Mouse (Mus musculus): ENCODE results near the gene Mcoln2. TPM values are rescaled to one million over a fixed set of nuclear protein-coding genes. Genes with fewer than 3 reads are reported as not detected.

The Mcoln2 gene
- polyA plus RNA-seq, 1 experiment, result 0.89 TPM

DNA sequence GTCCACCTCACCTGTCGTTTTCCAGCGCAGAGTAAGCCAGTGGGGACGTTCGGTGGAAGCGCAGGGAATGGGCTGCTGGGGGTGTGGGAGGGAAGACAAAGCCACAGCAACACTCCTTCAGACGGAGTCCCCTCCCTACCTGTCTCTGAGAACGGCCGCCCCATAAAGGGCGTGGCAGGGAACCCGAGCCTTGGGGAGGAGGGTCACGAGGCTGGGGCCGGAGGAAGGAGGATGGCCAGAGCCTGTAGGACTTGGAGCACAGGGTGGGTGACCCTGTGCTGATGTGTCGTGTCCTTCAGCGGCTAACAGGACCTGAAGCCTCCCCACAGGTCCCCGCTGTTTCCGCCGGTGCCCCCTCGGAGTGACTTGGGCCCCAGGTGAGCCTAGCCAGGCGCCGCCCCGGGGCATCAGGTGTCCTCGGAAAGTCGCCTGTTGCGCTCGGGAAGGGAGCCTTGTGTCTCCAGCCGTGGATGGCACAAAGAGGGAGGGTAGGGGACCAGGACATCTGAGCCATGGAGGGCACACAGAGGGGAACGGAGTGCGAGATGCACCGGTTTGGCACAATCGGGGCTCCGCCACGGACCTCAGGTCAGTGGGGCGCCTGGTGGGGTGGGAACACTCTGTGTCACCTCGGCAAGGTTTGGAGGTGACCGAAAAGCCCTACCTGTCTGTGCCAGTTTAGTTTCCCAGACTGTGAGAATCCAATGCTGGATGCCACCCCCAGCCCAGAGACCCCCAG is 32.2 kb upstream of the Mcoln2 start, which contains the start of gene Mcoln3:
Gene Mcoln3 (plus strand): TSS at position 193 of the 739 bp plus-strand sequence.
- no peak for DNase-seq
- WGBS, result 13% methylated on average over 35 of the region's 35 CpGs
- TF ChIP-seq CTCF (IDR thresholded peaks at IDR 0.05; ENCODE audit: insufficient read depth, low read length), result no peak
- no peak for TF ChIP-seq POLR2A (IDR thresholded peaks at IDR 0.05; ENCODE audit: borderline replicate concordance, extremely low read depth, low read depth, low read length)
- no peaks in the 10 kb centered on the region for H3K4me1 ChIP-seq (ENCODE audit: control insufficient read depth, insufficient read depth, low read length)
- peak within 1 kb of the TSS; percentile 10 for H3K4me3 ChIP-seq (replicated peaks; ENCODE audit: extremely low read depth, low read depth, low read length)

- TF ChIP-seq CTCF (IDR thresholded peaks at IDR 0.05; ENCODE audit: insufficient read depth, low read length), result no peak
- TF ChIP-seq POLR2A (IDR thresholded peaks at IDR 0.05; ENCODE audit: borderline replicate concordance, extremely low read depth, low read depth, low read length), result no peak
- WGBS, result 60% methylated on average over 9 of the region's 9 CpGs
- H3K4me1 ChIP-seq (ENCODE audit: control insufficient read depth, insufficient read depth, low read length), result no peaks in the 10 kb centered on the region
- DNase-seq, result no peak
- no peak overlapping the region for H3K4me3 ChIP-seq (replicated peaks; ENCODE audit: extremely low read depth, low read depth, low read length)
These were observed 31.6 kb upstream of the Mcoln2 start for GRCm38 (mm10) chr3:146117997-146118457.

DNA sequence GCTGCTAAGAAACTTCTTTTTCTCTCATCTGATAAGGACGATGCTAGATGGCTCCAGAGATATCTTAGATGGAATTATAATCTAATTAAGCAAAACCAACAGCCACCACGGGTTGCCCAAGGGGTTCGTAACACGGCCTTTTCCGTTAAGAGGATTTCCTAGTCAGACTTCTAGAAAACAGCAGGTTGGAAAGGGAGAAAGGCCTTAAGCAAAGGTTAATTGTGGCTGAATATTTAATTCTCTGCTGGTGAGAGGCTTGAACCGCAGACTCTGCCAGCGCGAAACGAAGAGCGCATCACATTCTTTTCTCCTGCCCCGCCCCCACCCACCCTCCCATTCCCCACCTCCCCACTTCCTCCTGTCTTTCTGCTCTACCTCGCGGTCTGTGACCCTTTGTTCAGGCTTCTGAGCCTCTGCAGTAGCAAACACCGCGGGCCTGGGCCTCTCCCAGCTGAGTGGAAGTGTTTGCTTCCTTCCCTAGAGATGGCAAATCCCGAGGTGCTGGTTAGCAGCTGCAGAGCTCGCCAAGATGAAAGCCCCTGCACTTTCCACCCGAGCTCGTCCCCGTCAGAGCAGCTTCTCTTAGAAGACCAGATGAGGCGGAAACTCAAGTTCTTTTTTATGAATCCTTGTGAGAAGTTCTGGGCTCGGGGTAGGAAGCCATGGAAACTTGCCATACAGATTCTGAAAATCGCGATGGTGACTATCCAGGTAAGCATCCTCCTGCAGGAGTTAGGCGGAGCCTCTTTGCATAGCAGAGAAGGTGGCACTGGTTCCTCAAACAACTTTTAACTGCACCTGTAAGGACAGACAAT is 28.1 kb upstream of the Mcoln2 start:
- no peak overlapping the region for H3K4me3 ChIP-seq (replicated peaks; ENCODE audit: extremely low read depth, low read depth, low read length)
- 17% methylated on average over 25 of the region's 25 CpGs for WGBS

GRCm38 (mm10) chr3:146122125-146122420 is 27.6 kb upstream of the Mcoln2 start:
- 68% methylated on average over 3 of the region's 3 CpGs for WGBS
- H3K4me1 ChIP-seq (ENCODE audit: control insufficient read depth, insufficient read depth, low read length), result no peaks in the 10 kb centered on the region
- TF ChIP-seq POLR2A (IDR thresholded peaks at IDR 0.05; ENCODE audit: borderline replicate concordance, extremely low read depth, low read depth, low read length) (no peak), CTCF (IDR thresholded peaks at IDR 0.05; ENCODE audit: insufficient read depth, low read length) (no peak)
- H3K4me3 ChIP-seq (replicated peaks; ENCODE audit: extremely low read depth, low read depth, low read length), result no peak overlapping the region
- no peak for DNase-seq

More for the DNA sequence above, 28.1 kb upstream of the Mcoln2 start:
- no peak for DNase-seq
- TF ChIP-seq POLR2A (IDR thresholded peaks at IDR 0.05; ENCODE audit: borderline replicate concordance, extremely low read depth, low read depth, low read length) (no peak), CTCF (IDR thresholded peaks at IDR 0.05; ENCODE audit: insufficient read depth, low read length) (no peak)
- no peaks in the 10 kb centered on the region for H3K4me1 ChIP-seq (ENCODE audit: control insufficient read depth, insufficient read depth, low read length)

GRCm38 (mm10) chr3:146122807-146123463 is 26.7 kb upstream of the Mcoln2 start:
- no peak overlapping the region for H3K4me3 ChIP-seq (replicated peaks; ENCODE audit: extremely low read depth, low read depth, low read length)
- DNase-seq, result no peak
- WGBS, result 67% methylated on average over 8 of the region's 8 CpGs
- no peaks in the 10 kb centered on the region for H3K4me1 ChIP-seq (ENCODE audit: control insufficient read depth, insufficient read depth, low read length)
- no peak for TF ChIP-seq CTCF (IDR thresholded peaks at IDR 0.05; ENCODE audit: insufficient read depth, low read length)

DNA sequence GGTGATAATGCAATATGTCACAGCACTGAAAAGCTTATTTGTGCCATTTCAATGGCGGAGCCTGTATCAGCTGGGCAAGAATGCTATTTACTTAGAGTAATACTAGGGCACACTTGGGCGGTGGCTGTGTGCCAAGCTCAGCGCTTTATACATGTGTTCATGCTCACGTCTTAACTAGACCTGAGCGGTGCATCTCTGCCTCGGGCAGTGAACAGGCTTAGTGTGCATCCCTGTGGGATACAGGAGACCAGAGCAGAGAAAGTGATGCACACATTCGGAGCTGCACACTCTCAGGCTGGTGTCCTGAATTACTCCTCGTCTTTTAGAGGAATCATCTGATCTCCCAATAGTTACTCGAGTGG is 26.2 kb upstream of the Mcoln2 start:
- no peak for DNase-seq
- Histone ChIP-seq H3K4me3 (replicated peaks; ENCODE audit: extremely low read depth, low read depth, low read length) (no peak overlapping the region), H3K4me1 (ENCODE audit: control insufficient read depth, insufficient read depth, low read length) (no peaks in the 10 kb centered on the region)
- TF ChIP-seq CTCF (IDR thresholded peaks at IDR 0.05; ENCODE audit: insufficient read depth, low read length), result no peak
- TF ChIP-seq POLR2A (IDR thresholded peaks at IDR 0.05; ENCODE audit: borderline replicate concordance, extremely low read depth, low read depth, low read length), result no peak
- WGBS, result 68% methylated on average over 9 of the region's 9 CpGs

GRCm38 (mm10) chr3:146127205-146127604 is 22.4 kb upstream of the Mcoln2 start:
- DNase-seq, result no peak

DNA sequence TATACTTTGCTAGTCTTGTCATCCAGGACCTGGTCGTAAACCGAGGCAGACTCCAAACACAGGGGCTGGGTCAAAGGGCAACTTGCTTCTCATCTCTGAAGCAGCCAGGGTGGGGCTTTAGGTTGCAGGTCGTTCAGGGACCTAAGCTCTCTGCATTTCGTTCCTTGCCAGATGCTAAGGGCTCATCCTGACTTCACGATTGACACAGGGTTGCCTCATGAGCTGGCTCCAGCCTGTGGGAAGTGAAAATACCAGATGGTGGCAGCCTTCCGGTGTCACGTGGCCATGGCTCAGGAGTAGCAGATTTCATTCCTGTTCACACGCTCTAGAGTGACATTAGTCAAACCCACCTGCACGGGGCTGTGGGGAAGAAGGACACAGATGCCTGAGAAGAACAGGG is 14.8 kb upstream of the Mcoln2 start:
- no peaks in the 10 kb centered on the region for H3K4me1 ChIP-seq (ENCODE audit: control insufficient read depth, insufficient read depth, low read length)
- no peak for DNase-seq
- WGBS, result 65% methylated on average over 9 of the region's 9 CpGs

More at GRCm38 (mm10) chr3:146127205-146127604, 22.4 kb upstream of the Mcoln2 start:
- WGBS, result 52% methylated on average over 6 of the region's 6 CpGs
- Histone ChIP-seq H3K4me3 (replicated peaks; ENCODE audit: extremely low read depth, low read depth, low read length) (no peak overlapping the region), H3K4me1 (ENCODE audit: control insufficient read depth, insufficient read depth, low read length) (no peaks in the 10 kb centered on the region)
- no peak for TF ChIP-seq POLR2A (IDR thresholded peaks at IDR 0.05; ENCODE audit: borderline replicate concordance, extremely low read depth, low read depth, low read length)
- no peak for TF ChIP-seq CTCF (IDR thresholded peaks at IDR 0.05; ENCODE audit: insufficient read depth, low read length)

GRCm38 (mm10) chr3:146135417-146135816 is 14.2 kb upstream of the Mcoln2 start:
- 64% methylated on average over 2 of the region's 2 CpGs for WGBS
- no peaks in the 10 kb centered on the region for H3K4me1 ChIP-seq (ENCODE audit: control insufficient read depth, insufficient read depth, low read length)

More for the DNA sequence above, 14.8 kb upstream of the Mcoln2 start:
- H3K4me3 ChIP-seq (replicated peaks; ENCODE audit: extremely low read depth, low read depth, low read length), result no peak overlapping the region
- no peak for TF ChIP-seq POLR2A (IDR thresholded peaks at IDR 0.05; ENCODE audit: borderline replicate concordance, extremely low read depth, low read depth, low read length)
- no peak for TF ChIP-seq CTCF (IDR thresholded peaks at IDR 0.05; ENCODE audit: insufficient read depth, low read length)

More at GRCm38 (mm10) chr3:146135417-146135816, 14.2 kb upstream of the Mcoln2 start:
- no peak overlapping the region for H3K4me3 ChIP-seq (replicated peaks; ENCODE audit: extremely low read depth, low read depth, low read length)
- TF ChIP-seq CTCF (IDR thresholded peaks at IDR 0.05; ENCODE audit: insufficient read depth, low read length), result no peak
- no peak for DNase-seq

Measured in lung, adult 2 months (tissue).